Mouse (Mus musculus): ENCODE measurements around the gene Nxf1. TPM values are rescaled to one million over a fixed set of nuclear protein-coding genes. Genes with fewer than 3 reads are reported as not detected.

The Nxf1 gene
- polyA plus RNA-seq (2017; shearing (Covaris generic)) = 265 TPM

GRCm38 (mm10) chr19:8756635-8757387 is at the start of gene Nxf1:
Gene Nxf1 (plus strand): TSS chr19:8757073.

GRCm38 (mm10) chr19:8722907-8723573 is 33.8 kb upstream of the Nxf1 start, which contains the start of gene Slc3a2:
Gene Slc3a2 (minus strand): TSS chr19:8723369.

DNA sequence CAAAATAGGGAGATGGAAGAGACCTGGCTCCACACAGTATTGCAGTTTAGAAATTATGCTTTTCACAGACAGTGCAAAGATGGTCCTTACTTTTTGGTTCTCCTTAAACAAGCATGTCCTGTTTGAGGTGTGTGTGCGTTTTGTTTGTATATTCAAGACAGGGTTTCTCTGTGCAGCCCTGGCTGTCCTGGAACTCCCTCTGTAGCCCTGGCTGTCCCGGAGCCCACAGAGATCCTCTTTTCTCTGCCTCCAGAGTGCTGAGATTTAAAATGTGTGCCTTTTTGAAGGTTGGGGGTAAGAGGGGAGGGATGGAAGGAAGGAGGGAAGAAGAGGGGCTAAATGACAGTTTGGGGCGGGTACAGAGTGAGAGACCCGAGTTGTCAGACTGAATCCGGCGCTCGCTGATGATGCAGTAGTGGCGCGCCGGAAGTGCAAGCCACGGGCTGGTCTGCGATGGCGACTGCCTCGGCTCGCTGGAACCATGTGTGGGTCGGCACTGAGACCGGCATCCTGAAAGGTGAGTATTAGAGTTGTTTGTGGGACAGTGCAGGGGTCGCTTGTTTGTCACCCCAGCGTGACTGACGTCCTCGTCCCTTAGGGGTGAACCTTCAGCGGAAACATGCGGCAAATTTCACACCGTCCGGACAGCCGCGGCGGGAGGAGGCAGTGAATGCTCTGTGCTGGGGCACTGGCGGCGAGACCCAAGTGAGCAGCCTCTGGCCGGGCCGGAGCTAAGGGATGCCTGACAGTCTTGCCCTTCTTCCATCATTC is 21.3 kb upstream of the Nxf1 start, which contains the start of gene Wdr74:
TSS of gene Wdr74 (plus strand) at position 439 of the 771 bp plus-strand sequence.

GRCm38 (mm10) chr19:8740603-8741002 is 16.3 kb upstream of the Nxf1 start, which contains the start of gene 1700092M07Rik:
Gene 1700092M07Rik (plus strand): TSS chr19:8740718.

DNA sequence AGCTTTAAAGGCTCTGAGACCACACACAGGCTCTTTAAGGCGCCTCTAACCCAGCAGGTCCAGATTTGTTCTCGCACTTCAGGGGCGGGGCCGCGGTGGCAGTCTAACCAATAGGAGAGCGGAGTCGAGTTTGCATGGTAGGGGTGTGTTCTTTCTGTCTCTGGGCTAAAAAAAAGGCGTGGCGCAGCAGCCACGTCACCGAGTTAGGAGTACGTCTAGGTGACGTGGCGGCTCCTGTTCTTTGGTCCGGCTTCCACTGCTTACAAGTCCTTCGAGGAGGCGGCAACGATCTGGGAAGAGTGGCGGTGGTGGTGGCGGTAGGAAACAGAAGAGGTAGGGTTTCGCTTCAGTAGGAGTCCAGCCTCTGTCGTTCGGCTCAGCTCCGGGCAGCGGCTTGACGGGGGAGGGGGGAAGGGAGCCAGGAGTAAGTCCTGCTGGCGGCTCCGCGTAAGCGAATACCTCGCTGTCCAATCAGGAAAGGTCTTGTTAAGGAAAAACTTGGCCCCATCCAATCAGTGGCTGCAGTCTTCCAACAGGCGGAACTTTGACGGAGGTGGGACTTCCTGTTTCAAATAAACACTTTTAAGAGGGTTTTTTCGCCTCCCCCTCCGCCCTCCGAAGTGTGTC is 15.5 kb upstream of the Nxf1 start, which contains the start of gene Stx5a:
TSS of gene Stx5a (plus strand) at position 171 of the 627 bp plus-strand sequence.

DNA sequence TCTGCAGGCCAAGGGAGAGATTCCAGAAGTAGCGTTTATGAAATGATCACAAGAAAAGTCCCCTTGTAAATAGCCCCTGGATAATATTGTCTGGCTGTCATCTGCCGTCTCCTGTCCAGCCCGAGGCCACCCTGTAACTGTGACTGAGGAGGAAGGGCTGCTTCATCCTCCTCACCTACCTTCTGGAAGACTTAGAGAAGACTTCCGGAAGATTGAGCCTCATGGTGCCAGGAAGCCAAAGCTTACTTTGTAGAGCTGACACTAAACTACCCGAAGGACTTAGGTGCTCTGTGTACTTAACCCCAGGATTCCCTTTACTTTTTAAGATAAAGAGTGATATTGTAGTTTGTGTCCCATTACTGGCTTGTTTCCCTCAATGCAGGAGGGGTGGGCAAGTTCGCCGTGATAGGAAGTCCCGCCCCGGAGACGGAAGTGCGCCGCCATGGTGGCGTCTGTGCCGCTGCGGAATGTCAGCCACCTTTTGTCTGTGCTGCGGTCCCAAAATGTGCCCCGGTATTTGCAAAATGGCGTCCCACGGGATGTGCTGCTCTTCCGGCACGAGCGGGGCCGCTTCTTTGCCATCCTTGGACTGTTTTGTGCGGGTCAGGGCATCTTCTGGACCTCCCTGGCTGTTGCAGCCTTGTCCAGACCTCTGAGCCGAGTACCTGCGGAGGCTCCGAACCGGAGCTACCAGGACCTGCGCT is 13.8 kb downstream of the Nxf1 start, which contains the start of gene Tmem223:
TSS of gene Tmem223 (plus strand) at position 430 of the 704 bp plus-strand sequence.

DNA sequence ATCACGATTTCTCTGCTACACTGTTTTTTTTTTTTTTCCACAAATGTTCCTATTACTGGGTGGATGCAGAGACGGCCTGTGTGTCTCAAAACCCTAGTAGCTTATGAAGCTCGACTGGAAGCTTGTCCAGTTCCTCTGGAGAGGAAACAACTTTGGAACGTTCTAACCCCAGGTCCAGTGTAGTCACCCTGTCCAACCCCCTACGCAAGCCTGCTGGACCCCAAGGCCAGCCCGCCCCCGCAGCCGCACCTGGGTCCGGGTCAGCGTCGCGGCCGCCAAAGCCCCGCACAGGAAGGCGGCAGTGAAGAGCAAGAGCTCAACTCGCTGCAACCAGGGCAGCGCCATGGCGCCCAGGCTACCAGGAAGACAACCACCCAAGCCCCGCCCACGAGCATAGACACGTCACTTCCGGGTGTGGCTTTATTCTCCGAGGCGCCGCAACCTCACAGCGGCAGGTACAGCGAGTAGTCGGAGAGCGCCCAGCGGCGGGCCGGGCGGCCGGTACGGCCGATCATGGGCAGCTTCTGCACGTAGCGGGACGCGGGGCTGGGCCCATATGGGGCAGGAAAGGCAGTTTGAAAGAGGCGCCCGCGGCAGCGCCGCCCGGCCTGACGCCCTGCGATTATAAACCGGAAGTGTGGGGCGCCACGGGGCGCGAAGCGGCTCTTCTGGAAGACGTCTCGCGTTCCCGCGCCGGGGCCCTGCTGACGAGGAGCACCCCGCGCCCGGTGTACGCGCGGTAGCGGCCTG is 17.4 kb downstream of the Nxf1 start, which contains the start of gene Tmem179b:
TSS of gene Tmem179b (minus strand) at position 382 of the 750 bp plus-strand sequence.

DNA sequence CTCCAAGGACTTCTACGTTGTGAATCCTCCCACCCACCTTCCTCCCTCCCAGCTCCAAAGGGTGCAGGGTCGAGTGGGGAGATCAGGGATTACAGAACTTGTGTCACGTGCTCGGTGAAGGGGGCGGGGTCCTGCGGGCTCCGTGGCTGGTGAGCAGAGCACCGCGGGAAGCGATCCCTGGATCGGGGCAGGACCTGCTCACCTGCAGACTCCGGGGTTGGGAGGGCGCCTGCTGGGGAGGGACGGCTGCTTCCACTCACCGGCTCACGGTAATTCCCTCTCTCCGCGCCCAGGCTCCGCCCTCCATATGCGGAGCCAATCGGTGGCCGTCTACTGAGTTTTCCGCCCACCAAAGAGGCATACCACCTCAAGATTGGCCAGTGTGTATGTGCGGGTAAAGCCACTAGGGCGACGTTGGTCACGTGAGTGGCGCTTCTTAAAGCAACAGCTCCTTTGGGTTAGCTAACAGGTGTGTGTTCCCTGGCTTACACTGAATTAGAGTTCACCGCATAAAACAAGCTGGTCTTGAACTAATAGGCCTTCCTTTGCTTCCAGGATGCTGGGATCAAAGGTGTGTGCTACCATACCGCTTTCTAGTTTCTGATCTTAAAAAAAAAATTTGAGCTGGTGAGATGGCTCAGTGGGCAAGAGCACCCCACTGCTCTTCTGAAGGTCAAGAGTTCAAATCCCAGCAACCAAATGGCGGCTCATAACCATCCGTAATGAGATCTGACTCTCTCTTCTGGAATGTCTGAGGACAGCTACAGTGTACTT is 29.3 kb downstream of the Nxf1 start, which contains the start of gene Taf6l:
TSS of gene Taf6l (minus strand) at position 410 of the 774 bp plus-strand sequence.

GRCm38 (mm10) chr19:8798264-8798946 is 41.5 kb downstream of the Nxf1 start, which contains the start of gene Polr2g:
Gene Polr2g (minus strand): TSS chr19:8798577.

DNA sequence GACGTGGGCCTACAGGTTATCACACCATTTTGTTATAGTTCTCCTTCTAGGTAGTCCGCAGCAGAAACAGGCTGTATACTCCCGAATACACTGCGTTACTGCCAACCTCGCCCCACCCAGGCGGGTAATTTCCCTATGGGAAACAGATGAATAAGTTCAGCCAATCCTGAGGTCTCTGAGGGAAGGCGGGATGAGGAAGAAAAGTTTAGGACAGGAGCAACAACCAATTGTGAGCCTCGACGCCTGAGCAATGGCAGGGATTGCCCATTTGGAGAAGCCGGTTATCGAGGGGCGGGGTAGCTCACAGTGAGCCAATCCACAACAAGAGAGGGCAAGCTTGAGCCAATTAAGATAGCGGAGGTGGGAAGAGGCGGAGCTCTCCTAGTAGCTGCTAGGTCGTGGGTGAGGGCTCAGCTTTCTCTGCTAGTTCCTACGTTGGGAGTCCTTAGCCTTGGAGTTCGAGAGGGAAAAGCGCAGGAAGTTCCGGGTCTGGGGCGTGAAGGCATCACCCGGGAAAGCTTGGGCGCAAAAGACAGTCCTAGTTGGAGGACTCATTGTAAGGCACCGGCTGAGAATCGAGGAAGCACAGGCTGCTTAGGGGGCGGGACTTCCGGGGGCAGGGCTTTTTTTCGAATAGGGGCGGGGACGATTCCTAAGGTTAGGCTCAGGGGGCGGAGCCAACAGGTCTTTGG is 45.4 kb downstream of the Nxf1 start, which contains the start of gene Zbtb3:
TSS of gene Zbtb3 (plus strand) at position 426 of the 692 bp plus-strand sequence.

DNA sequence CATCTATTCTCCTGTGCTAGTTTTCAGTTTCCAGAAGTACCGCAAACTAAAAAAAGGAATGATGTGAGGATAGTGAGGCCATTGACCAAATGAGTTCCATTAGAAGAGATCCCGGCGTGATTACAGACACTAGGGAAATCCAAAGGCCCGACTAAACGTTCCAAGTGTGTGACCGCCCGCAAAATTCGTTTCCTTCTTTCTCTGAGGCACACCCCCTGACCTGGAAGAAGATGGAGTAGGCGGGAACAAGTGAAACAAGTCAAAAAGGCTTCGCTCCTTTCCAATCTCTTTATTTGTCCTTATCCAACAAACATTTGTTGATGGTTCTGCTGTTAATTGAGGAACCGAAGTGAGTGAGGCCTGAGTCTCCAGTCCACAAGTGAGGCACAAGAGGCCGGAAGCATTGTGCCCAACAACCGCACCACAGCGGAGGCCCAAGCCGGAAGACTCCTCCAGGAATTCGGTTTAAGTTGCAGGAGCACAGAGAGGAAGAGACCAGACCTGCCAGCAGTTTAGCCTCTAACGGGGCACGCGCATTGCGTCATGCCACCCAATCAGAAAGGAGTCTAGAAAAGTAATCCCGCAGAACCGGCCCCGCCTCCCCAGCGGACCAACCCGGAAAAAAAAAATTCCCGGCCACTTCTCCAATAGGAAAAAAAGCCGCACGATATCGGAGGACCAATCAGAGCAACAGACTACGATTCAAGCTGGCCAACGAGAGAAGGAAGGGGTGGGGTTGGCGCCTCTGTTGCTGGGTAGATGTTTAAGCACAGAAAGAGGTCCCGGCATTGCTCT is 62.1 kb downstream of the Nxf1 start, which contains the start of gene Ttc9c:
TSS of gene Ttc9c (minus strand) at position 533 of the 795 bp plus-strand sequence.

DNA sequence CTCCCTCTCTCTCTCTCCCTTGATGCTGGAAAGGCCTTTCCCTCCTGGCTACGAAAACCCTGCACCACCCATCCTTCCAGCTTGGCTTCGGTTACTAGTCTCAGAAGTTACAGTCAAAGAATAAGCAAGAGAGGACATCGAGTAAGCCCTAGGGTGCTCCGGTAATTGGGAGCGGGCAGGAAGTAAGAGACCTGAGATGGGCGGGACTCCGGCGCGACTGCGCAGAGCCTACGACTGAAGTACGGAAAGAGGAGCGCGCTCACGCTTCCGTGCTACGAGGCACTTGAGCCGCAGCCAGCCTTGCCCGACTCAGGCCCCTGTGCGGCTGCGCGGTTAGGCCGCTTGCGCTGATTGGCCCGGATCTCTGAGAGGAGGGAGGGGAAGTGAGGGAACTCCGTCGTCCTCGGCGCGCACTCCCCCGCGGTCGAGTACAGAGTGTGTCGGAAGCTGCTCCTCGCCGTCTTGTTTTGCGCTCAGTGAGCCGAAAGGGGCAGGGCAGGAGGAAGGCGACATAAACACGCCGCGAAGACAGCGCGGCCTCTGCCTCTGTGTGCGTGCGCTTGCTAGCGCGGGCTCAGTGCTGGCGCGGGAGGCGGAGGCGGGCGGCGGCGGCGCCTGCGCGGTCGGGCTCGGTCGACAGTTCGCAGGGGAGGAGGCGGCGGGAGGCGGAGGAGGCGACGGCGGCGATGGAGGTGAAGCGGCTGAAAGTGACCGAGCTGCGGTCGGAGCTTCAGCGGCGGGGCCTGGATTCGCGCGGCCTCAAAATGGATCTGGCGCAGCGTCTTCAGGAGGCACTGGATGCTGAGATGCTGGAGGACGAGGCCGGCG is 62.9 kb downstream of the Nxf1 start, which contains the start of gene Hnrnpul2:
TSS of gene Hnrnpul2 (plus strand) at position 415 of the 828 bp plus-strand sequence.

